Mouse (Mus musculus) urinary bladder, postnatal 36 days (tissue): ENCODE data around the gene Nuak1.
A peak's percentile ranks its signal among the peaks of the same experiment; 100 is the strongest.
"Not testable (repeated sequence)": the region's sequence is repeated elsewhere in the genome, so short reads cannot be mapped to it uniquely, and the experiment has no call there.

Experiments
- DNase-seq, 2 experiments: peaks; one replicate each; pipeline ENCODE4 v3.0.0; 2022; ENCODE audit warnings: low spot score in 2 of 2, mixed read lengths in 1 of 2

Gene Nuak1

DNA sequence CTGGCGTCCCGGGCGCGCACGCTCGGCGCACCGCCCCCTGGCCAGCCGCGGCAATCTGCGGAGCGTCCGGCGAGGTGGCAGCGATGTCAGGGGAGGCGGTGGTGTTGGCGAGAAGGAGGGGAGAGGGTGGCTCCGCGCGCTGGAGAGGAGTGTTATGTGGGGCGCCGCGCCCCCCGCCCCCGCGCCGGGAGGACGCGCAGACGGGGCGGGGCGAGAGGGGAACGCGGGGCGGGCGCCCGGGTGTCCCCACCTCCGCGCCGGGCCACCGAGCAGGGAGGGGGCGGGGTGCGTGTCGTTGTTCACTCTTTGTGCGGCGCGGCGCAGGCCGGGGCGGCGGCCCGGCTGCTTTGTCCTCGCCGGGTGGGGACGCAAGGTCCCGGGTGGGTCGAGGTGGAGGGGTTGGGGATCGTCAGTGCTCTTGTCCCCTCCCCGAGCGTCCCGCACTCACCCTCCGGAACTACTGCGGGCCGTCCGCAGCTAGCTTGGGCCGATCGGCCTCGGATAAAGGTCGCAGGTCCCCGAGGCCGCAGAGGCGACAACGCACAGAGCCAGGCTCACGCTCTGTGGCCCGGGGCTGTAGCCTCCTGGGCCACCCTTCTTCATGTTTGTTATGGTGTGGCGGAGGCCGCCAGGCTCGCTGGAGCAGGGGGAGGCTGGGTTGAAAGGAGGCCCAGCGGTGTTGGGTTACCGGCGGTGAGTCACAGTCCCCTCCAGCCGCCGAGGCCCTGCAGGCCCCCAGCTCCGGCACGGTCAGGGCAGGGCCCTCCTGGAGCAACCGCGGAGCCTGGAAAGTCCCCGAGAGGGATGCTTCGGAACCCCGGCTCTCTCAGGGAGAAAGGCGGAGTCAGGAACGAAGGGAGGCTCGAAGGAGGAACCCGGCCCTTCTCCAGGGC lies at the start of gene Nuak1:
Gene Nuak1, minus strand, starts transcription at position 57 of the 893 bp plus-strand sequence.
- DNase-seq = peak; percentile 77 to 86

DNA sequence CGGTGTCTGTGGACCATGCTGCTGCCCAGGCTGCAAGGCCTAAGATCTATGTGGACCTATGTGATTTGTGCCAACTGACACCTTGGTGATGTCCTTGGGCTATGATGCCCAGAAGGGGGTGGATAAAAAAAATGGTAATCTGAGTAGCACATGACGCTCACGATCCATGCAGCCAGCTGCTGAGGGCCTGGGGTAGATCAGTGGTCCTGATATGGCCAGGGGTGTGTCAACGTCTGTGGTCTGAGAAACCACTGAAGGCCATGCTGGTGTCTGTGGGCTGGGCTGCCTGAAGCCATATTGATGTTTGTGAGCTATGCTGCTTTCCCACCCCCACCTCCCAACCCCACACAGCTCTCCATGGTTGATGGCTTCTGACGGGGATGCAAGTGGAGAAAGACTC lies 49.7 kb upstream of the Nuak1 start:
- DNase-seq = no peak

DNA sequence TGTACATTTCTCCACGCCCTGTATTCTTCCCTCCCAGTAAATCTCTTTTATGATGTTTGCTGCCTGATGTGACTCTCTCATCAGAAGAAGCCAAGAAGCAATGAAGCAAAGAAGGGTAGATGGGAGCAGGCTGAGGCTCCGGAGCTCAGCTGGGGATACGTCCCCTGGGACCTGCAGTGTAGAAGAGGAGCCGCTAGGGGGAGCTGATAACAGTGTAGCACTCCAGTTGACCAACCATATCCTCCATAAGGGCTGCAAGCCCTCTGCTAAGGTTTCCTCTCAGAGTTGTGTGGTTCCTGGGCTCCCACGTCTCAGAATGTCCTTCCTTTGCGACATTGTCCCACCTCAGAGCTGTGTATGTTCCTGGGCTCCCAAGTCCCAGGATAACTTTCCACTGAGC lies 47.9 kb upstream of the Nuak1 start:
- DNase-seq = peak; percentile 33 to 48

DNA sequence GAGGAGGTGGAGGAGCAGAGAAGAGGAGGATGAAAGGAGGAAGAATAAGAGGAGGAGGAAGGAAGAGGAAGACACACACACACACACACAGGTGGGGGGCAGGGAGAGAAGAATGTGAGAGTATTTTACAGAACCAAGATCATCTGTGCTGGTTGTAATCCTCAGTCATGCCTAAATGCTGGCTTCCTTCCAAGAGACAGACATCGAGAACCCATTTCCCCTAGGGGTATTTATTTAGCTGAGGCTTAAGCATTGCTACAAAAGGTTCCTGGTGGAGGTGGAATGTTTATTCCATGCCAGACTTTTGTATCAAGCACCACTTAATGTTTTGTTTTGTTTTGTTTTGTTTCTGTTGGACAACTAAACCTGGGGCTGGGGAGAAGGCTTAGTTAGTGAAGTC lies 44.3 kb upstream of the Nuak1 start:
- no peak for DNase-seq

DNA sequence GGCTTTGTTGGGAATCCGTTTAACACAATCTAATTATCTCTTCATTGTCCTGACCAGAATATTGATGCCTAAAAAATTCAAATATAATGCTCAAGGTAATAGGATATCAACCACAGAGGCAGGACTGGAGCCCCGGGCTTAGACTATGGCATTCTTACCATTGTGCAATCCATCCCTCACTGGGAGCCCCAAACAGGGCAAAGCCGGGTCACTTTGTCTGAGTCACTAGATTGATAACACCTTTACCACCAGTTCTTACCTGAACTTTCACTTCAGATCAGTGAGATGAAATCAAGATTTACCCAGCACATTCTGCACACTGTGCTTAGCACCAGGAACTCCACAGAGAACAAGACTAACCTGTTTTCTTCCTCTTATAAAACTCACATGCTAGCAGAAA lies 43.2 kb upstream of the Nuak1 start:
- DNase-seq = peak; percentile 46 to 56

DNA sequence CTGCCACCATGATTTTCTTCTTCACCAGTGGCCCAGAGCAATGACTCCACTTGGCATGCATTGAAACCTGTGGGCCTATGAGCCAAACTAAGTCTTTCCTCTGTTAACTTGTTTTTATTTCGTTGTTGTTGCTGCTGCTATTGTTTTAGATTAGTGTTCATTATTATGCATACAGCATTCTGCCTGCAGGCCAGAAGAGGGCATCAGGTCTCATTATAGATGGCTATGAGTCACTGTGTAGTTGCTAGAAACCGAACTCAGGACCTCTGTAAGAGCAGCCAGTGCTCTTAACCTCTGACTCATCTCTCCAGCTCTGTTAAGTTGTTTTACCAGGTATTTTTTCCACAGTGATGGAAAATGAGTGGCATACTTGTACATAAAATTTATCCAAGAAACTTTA lies 42.7 kb upstream of the Nuak1 start:
- DNase-seq = no peak

DNA sequence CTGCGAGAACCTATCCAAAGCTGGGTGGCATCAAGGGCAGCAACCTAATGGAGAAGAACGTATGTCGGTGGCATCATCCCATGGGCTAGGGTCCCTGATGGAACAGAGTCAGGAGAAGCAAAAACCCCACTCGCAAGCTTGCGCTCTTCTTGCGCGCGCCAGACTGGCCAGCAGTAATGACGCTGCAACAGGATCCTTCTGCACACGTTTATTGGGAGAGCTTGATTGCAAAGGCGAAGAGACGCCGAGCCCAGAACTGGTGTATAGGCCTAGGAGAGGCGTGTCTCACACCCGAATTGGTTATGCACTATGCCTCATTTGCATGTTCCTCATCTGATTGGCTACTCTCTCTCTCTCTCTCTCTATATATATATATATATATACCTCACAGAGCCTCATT lies 42.0 kb upstream of the Nuak1 start:
- not testable (repeated sequence) for DNase-seq

DNA sequence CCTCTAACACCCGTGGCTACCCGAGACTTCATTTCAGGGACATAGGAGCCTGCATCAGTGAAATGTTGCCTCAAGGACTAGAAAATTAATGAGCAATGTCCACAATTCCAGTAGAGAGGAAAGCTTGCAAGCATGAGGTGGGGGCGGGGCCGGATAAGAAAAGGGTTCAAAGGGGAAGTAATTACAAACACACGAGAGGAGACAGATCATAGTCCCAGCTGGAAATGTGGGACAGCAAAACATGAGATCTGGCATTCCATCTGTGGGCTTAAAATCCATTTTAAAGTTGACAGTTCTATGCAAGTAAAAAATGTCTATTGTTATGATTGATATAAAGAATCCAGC lies 40.9 kb upstream of the Nuak1 start:
- DNase-seq = no peak

DNA sequence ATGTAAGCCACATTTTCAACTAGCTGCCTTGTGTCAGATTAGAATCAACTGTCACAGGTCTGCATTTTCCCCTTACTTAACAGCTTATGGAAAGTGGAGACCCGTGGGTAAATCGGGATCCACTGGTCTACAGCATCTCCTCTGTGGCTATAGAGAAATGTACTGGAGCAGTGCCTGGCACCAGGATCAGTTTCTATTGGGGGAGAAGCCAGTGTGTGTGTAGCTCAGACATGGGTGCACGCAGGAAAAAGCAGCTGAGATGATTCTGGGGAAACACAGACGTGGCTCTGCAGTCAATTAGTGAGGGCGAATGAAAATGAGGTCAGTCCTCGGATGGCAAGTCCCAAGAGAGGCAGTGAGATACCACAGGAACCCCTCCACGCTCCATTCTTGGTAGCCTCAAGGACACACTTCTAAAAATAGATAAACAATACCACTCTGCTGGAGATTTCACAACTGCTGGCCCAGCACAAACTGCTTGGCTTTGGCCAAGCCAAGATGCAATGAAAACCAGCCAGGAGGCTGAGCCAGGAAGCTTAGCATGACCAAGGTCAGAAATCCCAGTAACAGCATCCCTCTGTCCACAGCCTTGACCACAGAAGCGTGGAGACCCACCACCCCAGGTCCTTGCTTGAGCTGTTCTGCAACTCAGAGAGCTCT lies 40.4 kb upstream of the Nuak1 start:
- DNase-seq = peak in 1 of 2 experiments; percentile 48

DNA sequence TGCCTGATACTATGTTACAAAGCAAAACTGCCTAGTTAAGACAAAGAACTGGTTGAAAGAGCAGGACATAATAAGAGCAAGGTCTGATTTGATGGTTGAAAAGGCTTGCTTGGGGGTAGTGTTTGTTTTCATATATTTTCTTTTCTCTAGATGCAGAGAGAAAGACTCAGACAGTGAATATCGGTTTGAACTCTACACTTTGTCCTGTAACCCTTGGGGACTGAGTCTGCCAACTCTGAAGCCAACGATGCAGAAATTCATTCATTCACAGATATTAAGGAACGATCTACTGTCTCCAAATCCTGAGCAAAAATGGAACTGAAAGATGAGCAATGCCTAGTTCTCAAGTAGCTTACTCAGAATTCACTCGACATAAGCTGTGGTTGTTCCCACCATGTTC lies 39.7 kb upstream of the Nuak1 start:
- no peak for DNase-seq

DNA sequence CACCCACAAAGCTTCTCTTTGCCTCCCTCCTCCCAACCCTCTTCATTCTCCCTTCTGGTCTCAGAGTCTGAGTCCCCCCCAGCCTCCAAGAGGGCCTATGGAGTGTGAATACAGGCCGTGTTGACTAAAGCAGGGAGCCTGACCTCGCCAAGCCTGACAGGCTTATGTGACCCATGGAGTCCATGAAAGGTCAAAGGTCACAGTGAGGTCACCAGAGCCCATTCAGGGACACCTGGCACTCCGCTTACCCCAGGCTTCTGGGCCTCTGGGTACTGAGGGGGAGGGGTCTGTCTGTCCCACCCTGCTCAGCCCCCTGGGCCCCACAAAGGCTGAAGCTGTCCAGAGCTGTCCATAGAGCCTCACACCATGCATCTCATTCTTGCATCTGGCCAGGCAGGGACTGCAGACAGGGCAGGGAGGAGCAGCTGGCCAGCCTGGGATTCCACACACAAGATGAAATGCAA lies 37.2 kb upstream of the Nuak1 start:
- DNase-seq = no peak

DNA sequence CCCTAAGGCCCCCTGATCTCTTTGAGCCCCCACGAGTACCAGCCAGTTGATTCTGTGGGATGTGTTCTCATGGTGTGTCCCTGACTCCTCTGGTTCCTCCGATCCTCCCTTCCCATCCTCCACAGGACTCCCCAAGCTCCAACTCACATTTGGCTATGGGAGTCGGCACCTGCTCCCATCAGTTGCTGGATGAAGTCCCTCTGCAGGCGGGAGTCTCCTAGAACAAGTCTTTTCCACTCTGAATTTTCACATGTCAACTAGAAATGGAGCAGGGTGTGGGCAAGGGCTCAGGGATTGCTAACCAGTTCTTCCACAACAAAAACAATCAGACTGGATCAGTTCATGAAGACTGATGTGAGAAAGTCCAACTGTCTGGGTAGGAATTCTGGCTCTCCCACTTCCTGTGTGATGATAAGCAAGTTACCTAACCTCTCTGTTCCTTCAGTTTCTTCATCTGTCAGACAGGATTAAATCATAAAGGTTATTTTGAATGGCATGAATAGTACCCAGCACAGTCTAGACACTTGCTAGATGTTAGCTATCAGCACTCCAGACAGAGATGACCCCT lies 36.7 kb upstream of the Nuak1 start:
- DNase-seq = no peak

DNA sequence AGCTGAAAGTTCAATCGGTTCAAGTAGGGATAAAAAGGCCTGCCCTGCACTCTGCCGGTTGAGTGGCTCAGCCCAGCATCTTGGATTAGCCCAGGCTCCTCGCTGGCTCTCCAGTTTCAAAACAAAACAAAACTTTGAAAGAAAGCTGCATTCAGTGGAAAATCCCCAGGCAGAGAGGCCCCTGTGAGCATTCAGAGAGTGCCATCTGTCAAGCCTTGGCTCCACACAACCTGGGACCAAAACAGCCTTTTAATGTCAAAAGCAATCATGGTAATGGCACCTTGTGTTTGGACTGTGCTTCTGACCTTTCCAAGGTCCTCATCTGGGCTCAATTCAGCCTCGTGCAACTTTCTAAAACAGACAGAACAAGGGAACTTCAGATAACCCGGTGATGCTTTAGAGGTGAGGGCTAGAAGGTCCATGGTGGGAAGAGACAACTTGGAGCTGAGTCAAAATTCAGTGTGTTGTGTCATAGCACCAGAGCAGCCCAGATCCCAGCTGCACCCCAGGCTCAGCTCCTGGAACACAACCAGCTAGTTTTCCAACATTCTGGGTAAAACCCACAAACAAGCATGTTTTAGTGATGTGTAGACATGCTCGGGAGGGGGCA lies 27.3 kb upstream of the Nuak1 start:
- no peak for DNase-seq

DNA sequence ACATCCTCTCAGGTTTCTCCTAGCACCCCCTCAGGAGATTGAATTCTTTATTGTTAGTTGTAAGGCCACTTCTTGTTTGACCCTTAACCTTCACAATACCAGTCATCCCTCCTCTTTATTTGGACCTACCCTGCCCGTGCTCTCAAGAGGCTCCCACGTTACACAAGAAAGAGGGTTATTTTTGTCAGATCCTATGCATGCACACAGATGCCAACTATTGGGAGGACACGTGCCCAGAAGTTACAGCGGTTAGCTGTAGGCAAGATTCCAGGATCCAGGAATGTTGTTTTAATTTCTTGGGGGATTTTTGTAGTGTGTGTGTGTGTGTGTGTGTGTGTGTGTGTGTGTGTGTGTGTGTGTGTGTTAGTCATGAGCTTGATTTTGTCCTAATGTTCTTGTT lies 25.1 kb upstream of the Nuak1 start:
- no peak for DNase-seq

DNA sequence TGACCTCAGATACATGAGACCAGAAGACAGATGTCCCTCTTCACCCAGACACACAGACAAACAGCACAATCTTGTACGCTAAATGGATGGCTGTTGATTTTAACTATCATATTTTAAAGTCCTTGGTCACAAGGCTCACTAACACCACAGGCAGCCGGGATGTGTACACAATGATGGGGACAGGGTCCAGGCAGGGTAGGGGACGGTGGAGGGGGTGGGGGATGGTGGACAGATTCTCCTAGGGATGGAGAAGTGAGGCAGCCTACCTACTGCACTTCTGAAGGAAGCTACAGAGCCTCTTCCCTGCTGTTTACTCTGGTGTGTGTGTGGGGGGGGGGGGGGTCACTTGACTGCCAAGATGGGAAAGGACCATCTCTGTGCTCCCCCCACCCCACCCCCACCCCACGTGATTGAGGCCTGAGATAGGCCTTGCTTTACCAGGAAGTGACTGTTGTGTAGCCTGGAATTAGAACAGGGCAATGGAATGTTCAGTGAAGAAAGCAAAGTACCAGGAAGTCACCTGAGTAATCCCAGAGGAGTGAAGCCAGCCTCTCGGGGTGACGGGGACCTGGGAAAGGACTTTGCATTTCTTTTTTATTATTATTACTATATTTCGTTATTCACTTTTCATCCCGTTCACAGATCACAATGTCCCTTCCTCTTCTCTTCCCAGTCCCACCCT lies 20.2 kb upstream of the Nuak1 start:
- no peak for DNase-seq

DNA sequence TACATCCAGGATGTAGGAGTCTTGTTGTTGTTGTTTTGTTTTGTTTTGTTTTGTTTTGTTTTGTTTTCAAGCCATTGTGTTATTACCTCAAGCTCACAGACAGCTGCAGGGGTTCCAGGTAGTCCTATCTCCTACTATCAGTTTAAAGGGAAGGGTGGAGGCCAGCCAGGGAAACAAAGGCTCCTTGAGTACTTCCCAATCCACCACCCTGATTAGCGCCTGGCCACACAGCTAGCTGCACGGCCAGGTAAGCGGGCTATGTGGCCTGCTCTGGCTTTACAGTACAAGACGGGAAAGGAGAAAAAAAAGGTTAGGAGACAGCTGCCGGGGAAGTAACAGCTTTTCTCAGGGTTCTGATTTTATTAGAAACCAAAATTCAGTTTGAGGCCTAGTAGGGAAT lies 17.7 kb upstream of the Nuak1 start:
- DNase-seq = no peak

DNA sequence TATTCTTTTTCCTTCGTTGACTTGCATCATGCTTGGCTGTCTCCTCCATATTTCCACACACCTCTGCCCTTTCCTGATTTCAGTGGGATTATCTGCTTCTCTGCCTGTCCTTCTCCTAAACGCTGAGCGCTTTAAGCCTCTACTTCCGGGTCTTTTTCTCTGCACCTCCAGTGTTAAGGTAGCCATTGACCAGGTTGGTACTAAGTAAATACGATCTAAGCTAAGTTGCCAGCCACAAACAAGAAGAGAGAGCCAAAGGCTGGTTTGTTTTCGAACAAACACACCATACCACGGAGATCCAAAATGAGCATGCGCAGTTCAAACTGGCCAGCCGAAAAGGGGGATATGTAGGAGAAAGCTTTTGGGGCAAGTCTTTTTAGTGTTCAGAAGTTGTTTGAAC lies 17.1 kb upstream of the Nuak1 start:
- DNase-seq = no peak

DNA sequence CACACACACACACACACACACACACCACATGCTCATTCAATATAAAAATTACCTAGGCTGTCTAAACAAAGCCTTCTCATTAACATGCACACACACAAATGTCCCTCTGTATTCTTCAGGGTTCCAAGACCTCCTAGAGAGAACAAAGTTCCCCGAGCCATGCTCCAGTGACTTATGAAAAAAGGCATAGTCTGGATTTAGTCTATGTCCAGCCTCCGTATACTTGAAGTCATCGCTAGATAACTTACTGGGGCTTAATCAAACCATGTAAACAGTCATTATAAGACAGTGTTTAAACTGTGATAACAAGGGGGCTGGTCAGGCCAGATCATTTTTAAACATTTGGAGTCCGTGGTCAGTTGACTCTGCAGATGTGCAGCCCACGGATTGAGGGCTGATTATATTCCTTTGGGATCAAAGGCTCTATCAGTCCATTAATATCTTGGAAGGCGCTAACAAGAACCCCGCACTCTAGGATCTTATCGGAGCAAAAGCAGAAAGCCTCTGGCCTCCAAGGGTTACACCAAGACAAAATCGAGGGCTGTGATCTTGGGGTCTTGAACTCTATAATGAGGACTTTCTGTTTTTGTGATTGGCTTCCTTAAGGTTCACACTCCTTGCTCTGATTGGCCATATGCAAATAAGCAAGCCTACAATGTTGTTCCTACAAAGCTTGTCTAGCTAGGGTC lies 16.4 kb upstream of the Nuak1 start:
- DNase-seq = no peak

DNA sequence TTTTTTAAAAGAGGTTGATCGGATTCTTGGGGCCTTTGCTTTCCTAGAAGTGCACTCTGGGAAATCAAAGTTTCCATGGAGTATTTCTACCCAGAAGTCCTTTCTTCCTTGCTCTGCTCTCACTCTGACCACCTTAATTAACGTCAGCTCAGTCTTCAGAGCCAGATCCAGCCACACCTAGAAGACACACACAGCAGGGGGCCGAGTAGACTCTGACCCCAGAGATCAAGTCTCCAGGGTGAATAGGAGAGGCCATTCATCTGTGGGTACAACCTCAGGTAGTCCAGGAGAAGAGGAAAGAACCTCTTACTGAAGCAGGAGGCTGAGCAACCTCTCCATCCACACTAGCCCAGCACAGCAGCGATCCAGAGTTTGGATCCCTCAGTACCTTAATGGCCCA lies 11.5 kb upstream of the Nuak1 start:
- no peak for DNase-seq

DNA sequence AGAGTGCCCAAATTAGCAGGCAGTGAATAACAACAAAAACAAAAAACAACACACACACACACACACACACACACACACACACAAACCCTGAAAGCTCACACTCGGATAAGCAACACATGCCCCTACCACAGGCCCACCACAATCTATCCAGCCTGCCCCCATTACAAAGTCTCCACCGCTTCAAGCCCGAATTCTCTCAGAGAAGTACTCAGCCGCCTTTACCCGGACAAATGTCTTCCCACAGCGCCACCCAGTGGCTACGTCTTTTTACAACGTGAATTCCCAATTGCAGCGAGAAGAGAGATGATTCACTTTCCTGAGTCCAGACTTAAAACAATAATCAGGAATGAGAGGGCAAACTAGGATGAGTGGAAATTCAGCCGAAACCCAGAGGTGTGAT lies 10.3 kb upstream of the Nuak1 start:
- peak; percentile 76 to 85 for DNase-seq

DNA sequence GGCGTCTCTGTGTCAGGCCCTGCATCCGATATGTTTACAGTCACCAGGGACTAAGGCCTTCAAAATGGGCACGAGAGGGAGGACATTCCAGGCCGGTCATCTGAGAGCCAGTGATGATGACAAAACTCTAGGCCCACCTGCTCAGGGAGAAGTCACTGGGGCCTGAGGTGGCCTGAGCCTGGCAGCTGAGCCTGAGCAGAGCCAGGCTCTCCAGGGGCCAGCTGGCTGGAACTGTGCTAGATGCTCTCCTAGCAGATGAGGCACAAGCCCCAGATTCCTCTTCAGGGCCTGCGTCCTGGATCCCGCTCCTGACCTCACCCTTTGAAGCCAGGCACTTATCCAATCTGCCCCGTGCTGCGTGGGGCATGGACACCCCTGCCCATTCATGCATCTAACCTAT lies 9.3 kb upstream of the Nuak1 start:
- DNase-seq = no peak
